Comparison of ENCODE assay signal across 23 mouse cellular contexts in the genomic region with DNA sequence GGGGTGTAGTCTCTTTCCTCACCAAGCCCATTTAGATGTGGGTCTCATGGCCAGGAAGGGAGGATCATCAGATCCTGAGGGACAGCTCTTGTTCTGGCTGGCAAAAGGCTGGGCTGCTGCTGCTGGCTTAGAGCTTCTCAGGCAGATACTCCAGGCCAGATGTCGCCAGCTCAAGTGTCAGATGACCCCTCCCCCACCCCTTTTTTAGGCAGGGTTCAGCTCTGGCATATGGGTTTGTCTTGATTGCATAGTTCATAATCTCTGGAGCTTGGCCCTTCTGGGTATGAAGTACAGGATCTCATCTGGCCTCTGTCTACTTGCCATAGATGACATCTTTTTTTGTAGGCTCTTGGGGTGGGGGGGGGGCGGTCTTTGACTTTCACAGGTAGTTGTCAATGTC. TPM values are rescaled to one million over a fixed set of nuclear protein-coding genes. Genes with fewer than 3 reads are reported as not detected.
A peak's percentile ranks its signal among the peaks of the same experiment; 100 is the strongest.
DNase-seq lines count a peak whose midpoint lies in the region; ATAC-seq lines count a peak whose summit lies in the region.
"Had no signal": no experiment of that assay in that cellular context is flagged by ENCODE, and none has a peak within 500 bp of the region (broad histone marks: within the 10 kb centered on the region; RNA-seq: fewer than 3 reads in every experiment).

No protein-coding gene starts in this region.

- H3K27me3 ChIP-seq in embryonic facial prominence, embryonic 11.5 days (ENCODE audit: control insufficient read depth, insufficient read depth, low read length), result no peaks in the 10 kb centered on the region
- H3K27me3 ChIP-seq: forebrain, embryonic 12.5 days; heart, embryonic 15.5 days; midbrain, embryonic 13.5 days had no signal

- DNase-seq in gastrocnemius, postnatal 25 days, result peak; percentile 9
- no peak for DNase-seq in gastrocnemius, adult 18-20 months (ENCODE audit: low spot score)
- peak; percentile 49 for DNase-seq in left cerebral cortex, postnatal 4 days
- no peak for DNase-seq in left cerebral cortex, adult 9 months (ENCODE audit: low spot score in 2 of 2)
- DNase-seq in embryonic facial prominence, embryonic 11.5 days (ENCODE audit: low spot score), result peak; percentile 65
- peak; percentile 18 for DNase-seq in retina, embryonic 14.5 days (ENCODE audit: low spot score)
- DNase-seq: cerebellum, adult 11 months; cerebellum, adult 9-11 months; gastrocnemius, adult 2 months; heart, postnatal 36 days; kidney, adult 8-10 months; kidney, postnatal 25 days; liver, postnatal 0 days; right cerebral cortex, adult 18-20 months; right cerebral cortex, postnatal 4 days; thymus, postnatal 36 days had no signal

- H3K9ac ChIP-seq in embryonic facial prominence, embryonic 11.5 days (replicated peaks; ENCODE audit: low read length), result no peak overlapping the region
- H3K9ac ChIP-seq: forebrain, embryonic 12.5 days; heart, embryonic 15.5 days; liver, postnatal 0 days; midbrain, embryonic 13.5 days had no signal

- intact Hi-C loops in left cerebral cortex, postnatal 4 days (cut with DNase I), result no loop called here

- no peak overlapping the region for H3K4me2 ChIP-seq in embryonic facial prominence, embryonic 11.5 days (ENCODE audit: low read depth, low read length)
- H3K4me2 ChIP-seq: forebrain, embryonic 12.5 days; heart, embryonic 15.5 days; midbrain, embryonic 13.5 days had no signal

- H3K36me3 ChIP-seq in embryonic facial prominence, embryonic 11.5 days (replicated peaks; ENCODE audit: control insufficient read depth, insufficient read depth, low read depth, low read length), result no peaks in the 10 kb centered on the region
- H3K36me3 ChIP-seq: forebrain, embryonic 12.5 days; heart, embryonic 15.5 days; midbrain, embryonic 13.5 days had no signal

- 32% methylated on average over 2 of the region's 2 CpGs for WGBS in embryonic facial prominence, embryonic 11.5 days

- H3K9me3 ChIP-seq in embryonic facial prominence, embryonic 11.5 days (replicated peaks; ENCODE audit: control insufficient read depth, low read length), result no peaks in the 10 kb centered on the region
- H3K9me3 ChIP-seq: forebrain, embryonic 12.5 days; heart, embryonic 15.5 days; midbrain, embryonic 13.5 days had no signal

- no peak for ATAC-seq in embryonic facial prominence, embryonic 11.5 days (replicated peaks; ENCODE audit: insufficient number of reproducible peaks, low FRiP score, low TSS enrichment, low read depth)
- no peak for ATAC-seq in activated CD4-positive, CD25-positive, alpha-beta regulatory T cell, adult 4 months
- no peak for ATAC-seq in megakaryocyte-erythroid progenitor cell, adult 5-6 weeks (replicated peaks; ENCODE audit: low FRiP score, low TSS enrichment, poor library complexity, severe bottlenecking)
- ATAC-seq: inflammation-experienced regulatory T-cells, adult 6 months; liver, postnatal 0 days; lung, postnatal 0 days; midbrain, embryonic 13.5 days had no signal

- no peaks in the 10 kb centered on the region for H3K4me1 ChIP-seq in embryonic facial prominence, embryonic 11.5 days (ENCODE audit: control insufficient read depth, insufficient read depth, low read length)
- H3K4me1 ChIP-seq: forebrain, embryonic 12.5 days; heart, embryonic 15.5 days had no signal

- no peak overlapping the region for H3K27ac ChIP-seq in embryonic facial prominence, embryonic 11.5 days (replicated peaks; ENCODE audit: low read depth, low read length)
- H3K27ac ChIP-seq: forebrain, embryonic 12.5 days; gastrocnemius, adult 2 months; heart, embryonic 15.5 days; midbrain, embryonic 13.5 days had no signal

- no peak overlapping the region for H3K4me3 ChIP-seq in embryonic facial prominence, embryonic 11.5 days (ENCODE audit: low read depth, low read length)
- H3K4me3 ChIP-seq: forebrain, embryonic 12.5 days; gastrocnemius, adult 2 months; heart, embryonic 15.5 days; midbrain, embryonic 13.5 days had no signal

RNA-seq across cellular contexts. Expression of a gene that starts 19.0 kb away (rescaled TPM):
- total RNA-seq in gastrocnemius, postnatal 25 days (2021), result 1 to 10 TPM; 7.2 to 7.9 TPM
- total RNA-seq in gastrocnemius, adult 18-20 months (2021), result 1 to 10 TPM; 7.6 to 8.2 TPM
- total RNA-seq in left cerebral cortex, postnatal 4 days (2021), result 10 to 100 TPM; 23.8 to 29.1 TPM
- 81.7 TPM in 2 replicates for polyA plus RNA-seq in embryonic facial prominence, embryonic 11.5 days (2014; fragmentation: Nextera tagmentation; extraction: Ambion mirVana)
- 10 to 100 TPM; 26.7 to 33.3 TPM for polyA plus RNA-seq in activated CD4-positive, CD25-positive, alpha-beta regulatory T cell, adult 4 months (2017; shearing (Covaris generic))
- total RNA-seq in megakaryocyte-erythroid progenitor cell, adult 5-6 weeks (2014; fragmentation: Nextera tagmentation), result 70.2 and 107 TPM in 2 replicates
- 75.1 and 92.8 TPM in 2 replicates for total RNA-seq in megakaryocyte-erythroid progenitor cell, adult 5-6 weeks (2017)

Comparison
In these comparisons a context has a peak if more than half of its experiments do, and no peak if none do; other contexts are left out.
1. DNase-seq: peak in gastrocnemius, postnatal 25 days (single experiment), left cerebral cortex, postnatal 4 days (single experiment), embryonic facial prominence, embryonic 11.5 days (single experiment) and retina, embryonic 14.5 days (single experiment); none in gastrocnemius, adult 18-20 months (single experiment) and left cerebral cortex, adult 9 months (0 of 2).